In the genomic region with DNA sequence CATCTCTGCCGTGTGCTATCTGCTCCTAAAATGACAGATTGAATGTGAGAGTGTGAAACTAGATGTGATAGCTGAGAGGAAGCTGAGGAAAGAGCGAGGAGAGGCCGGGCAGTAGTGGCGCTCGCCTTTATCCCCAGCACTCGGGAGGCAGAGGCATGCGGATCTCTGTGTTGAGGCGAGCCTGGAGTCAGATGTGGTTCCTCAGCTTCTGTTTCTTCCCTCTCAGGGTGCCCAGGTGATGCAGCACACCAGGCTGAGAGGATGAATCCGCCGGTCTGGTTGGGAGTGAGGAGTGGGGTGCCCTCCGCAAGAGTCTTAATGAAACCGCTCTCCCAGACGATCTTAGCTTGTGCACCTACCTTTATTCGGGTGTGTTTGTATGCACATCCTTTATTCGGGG, we compare ENCODE assay signal across 10 mouse cellular contexts. TPM values are rescaled to one million over a fixed set of nuclear protein-coding genes. Genes with fewer than 3 reads are reported as not detected.
DNase-seq lines count a peak whose midpoint lies in the region; ATAC-seq lines count a peak whose summit lies in the region.
"Had no signal": no experiment of that assay in that cellular context is flagged by ENCODE, and none has a peak within 500 bp of the region (broad histone marks: within the 10 kb centered on the region; RNA-seq: fewer than 3 reads in every experiment).

No protein-coding gene starts in this region.

- peak overlapping the region; percentile 40 for H3K4me3 ChIP-seq in heart, embryonic 15.5 days
- H3K4me3 ChIP-seq in embryonic facial prominence, embryonic 12.5 days, result peak overlapping the region; percentile 30
- H3K4me3 ChIP-seq in intestine, embryonic 14.5 days (ENCODE audit: low read depth, low read length), result peak overlapping the region; percentile 19; the same call in 1 of the 2 replicates
- H3K4me3 ChIP-seq in midbrain, embryonic 16.5 days (ENCODE audit: low read depth, low read length), result peak overlapping the region; percentile 24; the same call in 1 of the 2 replicates

- H3K27me3 ChIP-seq in heart, embryonic 15.5 days, result 0 out of 2 replicates have a peak, but pooled peaks cover 4% of the 10 kb centered on the region
- H3K27me3 ChIP-seq in embryonic facial prominence, embryonic 12.5 days, result peaks cover 4% of the 10 kb centered on the region
- H3K27me3 ChIP-seq in intestine, embryonic 14.5 days (replicated peaks; ENCODE audit: control insufficient read depth, insufficient read depth, low read length), result peaks cover 4% of the 10 kb centered on the region
- H3K27me3 ChIP-seq in midbrain, embryonic 16.5 days (ENCODE audit: control insufficient read depth, insufficient read depth, low read depth, low read length), result peaks cover 3% of the 10 kb centered on the region; the same call in 1 of the 2 replicates
- H3K27me3 ChIP-seq: CH12.LX had no signal

- no peaks in the 10 kb centered on the region for H3K36me3 ChIP-seq in heart, embryonic 15.5 days
- H3K36me3 ChIP-seq in embryonic facial prominence, embryonic 12.5 days, result no peaks in the 10 kb centered on the region
- no peaks in the 10 kb centered on the region for H3K36me3 ChIP-seq in intestine, embryonic 14.5 days (ENCODE audit: control insufficient read depth, insufficient read depth, low read length)
- no peaks in the 10 kb centered on the region for H3K36me3 ChIP-seq in midbrain, embryonic 16.5 days (ENCODE audit: control insufficient read depth, insufficient read depth, low read length)

- WGBS in heart, embryonic 15.5 days, result 52% methylated on average over 15 of the region's 15 CpGs
- WGBS in embryonic facial prominence, embryonic 12.5 days, result 69% methylated on average over 15 of the region's 15 CpGs
- 72% methylated on average over 15 of the region's 15 CpGs for WGBS in intestine, embryonic 14.5 days
- WGBS in midbrain, embryonic 16.5 days, result 69% methylated on average over 15 of the region's 15 CpGs

- no peak for ATAC-seq in heart, embryonic 15.5 days (replicated peaks; ENCODE audit: insufficient number of reproducible peaks, insufficient read depth, low FRiP score, low read depth)
- ATAC-seq in embryonic facial prominence, embryonic 12.5 days (ENCODE audit: insufficient number of reproducible peaks, insufficient read depth, low FRiP score, low TSS enrichment), result no peak
- no peak for ATAC-seq in intestine, embryonic 14.5 days (replicated peaks; ENCODE audit: low FRiP score, low TSS enrichment, low read depth)
- no peak for ATAC-seq in midbrain, embryonic 16.5 days

- H3K9ac ChIP-seq in heart, embryonic 15.5 days, result 0 out of 2 replicates have a peak overlapping the region, but pooled peaks have one; percentile 28
- H3K9ac ChIP-seq in embryonic facial prominence, embryonic 12.5 days, result peak overlapping the region; percentile 37; the same call in 1 of the 2 replicates
- H3K9ac ChIP-seq in intestine, embryonic 14.5 days (ENCODE audit: low read length), result no peak overlapping the region
- no peak overlapping the region for H3K9ac ChIP-seq in midbrain, embryonic 16.5 days (ENCODE audit: low read depth, low read length)

- H3K27ac ChIP-seq in heart, embryonic 15.5 days, result peak overlapping the region; percentile 43
- no peak overlapping the region for H3K27ac ChIP-seq in embryonic facial prominence, embryonic 12.5 days
- no peak overlapping the region for H3K27ac ChIP-seq in intestine, embryonic 14.5 days (ENCODE audit: low read depth)
- H3K27ac ChIP-seq in midbrain, embryonic 16.5 days (ENCODE audit: low read length), result no peak overlapping the region

- no peak for DNase-seq in heart, adult 9 months (ENCODE audit: low spot score in 2 of 2)
- no peak for DNase-seq in intestine, embryonic 14.5 days (ENCODE audit: low spot score)
- no peak for DNase-seq in layer of hippocampus, adult 11-12 months (ENCODE audit: low spot score)
- no peak for DNase-seq in cerebellum, adult 9-10 months
- DNase-seq in urinary bladder, adult 18-20 months (ENCODE audit: low spot score in 2 of 2), result no peak
- DNase-seq: thymus, postnatal 14 days had no signal

- peak overlapping the region; percentile 67 for H3K4me2 ChIP-seq in heart, embryonic 15.5 days
- H3K4me2 ChIP-seq in embryonic facial prominence, embryonic 12.5 days (replicated peaks), result peak overlapping the region; percentile 52
- peak overlapping the region; percentile 47 for H3K4me2 ChIP-seq in intestine, embryonic 14.5 days (ENCODE audit: low read length)
- H3K4me2 ChIP-seq in midbrain, embryonic 16.5 days (ENCODE audit: low read length), result peak overlapping the region; percentile 49

- peaks cover 27% of the 10 kb centered on the region for H3K4me1 ChIP-seq in heart, embryonic 15.5 days (replicated peaks)
- H3K4me1 ChIP-seq in embryonic facial prominence, embryonic 12.5 days, result peaks cover 13% of the 10 kb centered on the region
- H3K4me1 ChIP-seq in intestine, embryonic 14.5 days (replicated peaks; ENCODE audit: control insufficient read depth, insufficient read depth, low read length), result peaks cover 25% of the 10 kb centered on the region
- peaks cover 7% of the 10 kb centered on the region; the same call in 1 of the 2 replicates for H3K4me1 ChIP-seq in midbrain, embryonic 16.5 days (ENCODE audit: control insufficient read depth, insufficient read depth, low read length)

- H3K9me3 ChIP-seq in heart, embryonic 15.5 days (replicated peaks), result no peaks in the 10 kb centered on the region
- H3K9me3 ChIP-seq in embryonic facial prominence, embryonic 12.5 days, result 0 out of 2 replicates have a peak, but pooled peaks cover 2% of the 10 kb centered on the region
- no peaks in the 10 kb centered on the region for H3K9me3 ChIP-seq in intestine, embryonic 14.5 days (ENCODE audit: control insufficient read depth, low read length)
- H3K9me3 ChIP-seq in midbrain, embryonic 16.5 days (replicated peaks; ENCODE audit: control insufficient read depth, low read length, poor library complexity, severe bottlenecking), result no peaks in the 10 kb centered on the region

RNA-seq across cellular contexts. Expression of a gene that starts 49.1 kb away (rescaled TPM):
- 170 and 171 TPM in 2 replicates for polyA plus RNA-seq in heart, embryonic 15.5 days (2015; fragmentation: Nextera tagmentation; extraction: Ambion mirVana)
- polyA plus RNA-seq in embryonic facial prominence, embryonic 12.5 days (2016; fragmentation: Nextera tagmentation; extraction: Ambion mirVana), result 343 and 389 TPM in 2 replicates
- polyA plus RNA-seq in intestine, embryonic 14.5 days (2014; fragmentation: Nextera tagmentation; extraction: Ambion mirVana), result 230 TPM in 2 replicates
- polyA plus RNA-seq in midbrain, embryonic 16.5 days (2015; fragmentation: Nextera tagmentation; extraction: Ambion mirVana), result 169 and 217 TPM in 2 replicates

Comparison
In these comparisons a context has a peak if more than half of its experiments do, and no peak if none do; other contexts are left out.
1. H3K9ac ChIP-seq: peak in heart, embryonic 15.5 days (single experiment) and embryonic facial prominence, embryonic 12.5 days (single experiment); none in intestine, embryonic 14.5 days (single experiment) and midbrain, embryonic 16.5 days (single experiment).
2. Peak in every context shown above with its lines, with median percentiles within 50 percentile points of each other: H3K4me2 ChIP-seq and H3K4me3 ChIP-seq.